Comparison of ENCODE assay signal across 23 mouse cellular contexts in genomic region chr1:88808508-88808907, GRCm38 (mm10).
DNase-seq lines count a peak whose midpoint lies in the region; TF ChIP-seq lines count a peak whose summit lies in the region.
"Had no signal": no experiment of that assay in that cellular context is flagged by ENCODE, and none has a peak within 500 bp of the region (broad histone marks: within the 10 kb centered on the region; RNA-seq: fewer than 3 reads in every experiment).

No protein-coding gene starts in this region.

- peak; percentile 23 for DNase-seq in heart, adult 11 months
- no peak for DNase-seq in heart, postnatal 14 days
- peak; percentile 20 for DNase-seq in brain, adult 2 months (ENCODE audit: low read depth, low spot score)
- DNase-seq in retina, embryonic 14.5 days (ENCODE audit: low spot score): peak; percentile 49
- DNase-seq in ovary, adult 18-20 months (ENCODE audit: low spot score): no peak
- DNase-seq in layer of hippocampus, postnatal 10 days (ENCODE audit: low spot score in 2 of 2): no peak
- DNase-seq in layer of hippocampus, adult 2 months (ENCODE audit: low spot score in 2 of 2): no peak
- DNase-seq: adrenal gland, postnatal 10 days; adrenal gland, postnatal 25 days; B cell, adult 2 months; cerebellum, adult 11 months; cerebellum, adult 18-20 months; cerebellum, adult 8-10 months; cerebellum, adult 9-11 months; cerebellum, postnatal 14 days; cerebellum, postnatal 36 days; embryo, embryonic 11 days; forebrain, postnatal 0 days had no signal

- intact Hi-C loops in heart, postnatal 14 days (cut with DNase I): no loop called here

- H3K4me3 ChIP-seq in layer of hippocampus, adult 2 months: no peak overlapping the region
- H3K4me3 ChIP-seq: embryonic facial prominence, embryonic 13.5 days; embryonic facial prominence, embryonic 15.5 days; erythroblast, embryonic 14.5 days; forebrain, embryonic 13.5 days; forebrain, embryonic 15.5 days had no signal

- TF ChIP-seq CTCF in layer of hippocampus, adult 2 months (conservative IDR thresholded peaks at IDR 0.05): no peak

- no peak overlapping the region for H3K27ac ChIP-seq in layer of hippocampus, adult 2 months
- H3K27ac ChIP-seq: embryonic facial prominence, embryonic 13.5 days; embryonic facial prominence, embryonic 15.5 days; forebrain, embryonic 13.5 days; forebrain, embryonic 15.5 days had no signal

Comparison
In these comparisons a context has a peak if more than half of its experiments do, and no peak if none do; other contexts are left out.
1. DNase-seq: peak in heart, adult 11 months (single experiment), brain, adult 2 months (single experiment) and retina, embryonic 14.5 days (single experiment); none in heart, postnatal 14 days (0 of 2), ovary, adult 18-20 months (single experiment), layer of hippocampus, postnatal 10 days (0 of 2) and layer of hippocampus, adult 2 months (0 of 2).